7 mouse cellular contexts compared by ENCODE assay signal in the genomic region with DNA sequence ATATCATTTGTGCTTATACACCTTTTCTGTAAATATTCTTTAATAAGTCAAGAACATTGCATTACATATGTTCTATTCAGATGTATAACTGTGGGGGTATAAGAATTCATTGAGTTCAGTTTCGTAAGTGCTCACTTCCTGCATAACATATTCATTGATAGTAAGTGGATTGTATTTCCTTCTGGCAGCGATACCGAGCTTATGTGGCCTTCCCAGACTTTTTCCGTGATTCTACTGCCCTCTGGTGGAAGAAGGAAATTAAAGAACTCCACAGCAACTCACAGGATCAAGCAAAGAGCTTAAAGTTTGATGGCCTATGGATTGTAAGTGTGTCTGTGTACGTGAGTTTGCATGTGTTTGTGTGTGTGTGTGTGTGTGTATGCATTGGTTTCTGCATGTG.
A peak's percentile ranks its signal among the peaks of the same experiment; 100 is the strongest.
DNase-seq lines count a peak whose midpoint lies in the region; ATAC-seq and TF ChIP-seq lines count a peak whose summit lies in the region.

No protein-coding gene starts in this region.

- 11% methylated on average over 5 of the region's 5 CpGs for WGBS in hindbrain, embryonic 14.5 days
- WGBS in midbrain, embryonic 10.5 days: 21% methylated on average over 5 of the region's 5 CpGs

- no peak overlapping the region for H3K4me2 ChIP-seq in hindbrain, embryonic 14.5 days (replicated peaks)

- no peak for TF ChIP-seq EP300 in ES-Bruce4 (IDR thresholded peaks at IDR 0.05; ENCODE audit: insufficient read depth, low read depth, low read length)

- H3K4me1 ChIP-seq in ES-Bruce4 (ENCODE audit: control insufficient read depth, insufficient read depth, low read length): no peaks in the 10 kb centered on the region
- H3K4me1 ChIP-seq in hindbrain, embryonic 14.5 days (replicated peaks; ENCODE audit: control insufficient read depth, insufficient read depth, low read length): no peaks in the 10 kb centered on the region
- no peaks in the 10 kb centered on the region for H3K4me1 ChIP-seq in midbrain, embryonic 10.5 days

- peak; percentile 24 for TF ChIP-seq CTCF in ES-Bruce4 (IDR thresholded peaks at IDR 0.05; ENCODE audit: low read depth, low read length)

- H3K9me3 ChIP-seq in ES-Bruce4 (replicated peaks; ENCODE audit: control insufficient read depth, insufficient read depth, low read length, poor library complexity, severe bottlenecking): no peaks in the 10 kb centered on the region
- no peaks in the 10 kb centered on the region for H3K9me3 ChIP-seq in hindbrain, embryonic 14.5 days (ENCODE audit: control insufficient read depth, low read length)
- H3K9me3 ChIP-seq in midbrain, embryonic 10.5 days (replicated peaks): no peaks in the 10 kb centered on the region

- H3K4me3 ChIP-seq in ES-Bruce4 (ENCODE audit: low read depth, low read length): no peak overlapping the region
- H3K4me3 ChIP-seq in hindbrain, embryonic 14.5 days (replicated peaks; ENCODE audit: low read length): no peak overlapping the region
- H3K4me3 ChIP-seq in midbrain, embryonic 10.5 days: no peak overlapping the region

- ATAC-seq in hindbrain, embryonic 14.5 days (ENCODE audit: low FRiP score): peak; percentile 81; the same call in 1 of the 2 replicates

- H3K27ac ChIP-seq in ES-Bruce4 (ENCODE audit: insufficient read depth, low read length): no peak overlapping the region
- H3K27ac ChIP-seq in hindbrain, embryonic 14.5 days: no peak overlapping the region
- no peak overlapping the region for H3K27ac ChIP-seq in midbrain, embryonic 10.5 days (replicated peaks)

- H3K9ac ChIP-seq in ES-Bruce4 (ENCODE audit: low read depth, poor library complexity, severe bottlenecking): no peak overlapping the region
- no peak overlapping the region for H3K9ac ChIP-seq in hindbrain, embryonic 14.5 days

- peak; percentile 65 for DNase-seq in ZHBTc4 (ENCODE audit: low read depth, low spot score)
- peak; percentile 72 for DNase-seq in embryo, embryonic 11 days
- DNase-seq in hindbrain, embryonic 14.5 days (ENCODE audit: low spot score): peak; percentile 90
- DNase-seq in layer of hippocampus, adult 9-11 months: peak; percentile 47
- peak; percentile 18 for DNase-seq in midbrain, embryonic 10.5 days (ENCODE audit: low spot score)
- DNase-seq in splenic B cell, adult 2 months (ENCODE audit: low read depth, low spot score): peak; percentile 58

- H3K27me3 ChIP-seq in ES-Bruce4 (ENCODE audit: control insufficient read depth, insufficient read depth, low read length, poor library complexity, severe bottlenecking): no peaks in the 10 kb centered on the region
- no peaks in the 10 kb centered on the region for H3K27me3 ChIP-seq in hindbrain, embryonic 14.5 days (ENCODE audit: control insufficient read depth, insufficient read depth, low read length)
- no peaks in the 10 kb centered on the region for H3K27me3 ChIP-seq in midbrain, embryonic 10.5 days (ENCODE audit: low read depth, poor library complexity, severe bottlenecking)
- H3K27me3 ChIP-seq in splenic B cell, adult 2 months (ENCODE audit: control insufficient read depth, insufficient read depth, low read length, poor library complexity, severe bottlenecking): no peaks in the 10 kb centered on the region

- no peaks in the 10 kb centered on the region for H3K36me3 ChIP-seq in ES-Bruce4 (ENCODE audit: control insufficient read depth, insufficient read depth, low read length, poor library complexity, severe bottlenecking)
- H3K36me3 ChIP-seq in hindbrain, embryonic 14.5 days (replicated peaks; ENCODE audit: control insufficient read depth, insufficient read depth): no peaks in the 10 kb centered on the region
- no peaks in the 10 kb centered on the region for H3K36me3 ChIP-seq in midbrain, embryonic 10.5 days
- no peaks in the 10 kb centered on the region for H3K36me3 ChIP-seq in splenic B cell, adult 2 months (ENCODE audit: control insufficient read depth, insufficient read depth, low read length, poor library complexity, severe bottlenecking)

- TF ChIP-seq POLR2A in ES-Bruce4 (IDR thresholded peaks at IDR 0.05; ENCODE audit: insufficient read depth, low read length): no peak

Comparison
In these comparisons a context has a peak if more than half of its experiments do, and no peak if none do; other contexts are left out.
1. DNase-seq: peak in every context shown above with its lines; median percentile 90 in hindbrain, embryonic 14.5 days; 72 in embryo, embryonic 11 days; 65 in ZHBTc4; 58 in splenic B cell, adult 2 months; 47 in layer of hippocampus, adult 9-11 months; 18 in midbrain, embryonic 10.5 days.